Mouse (Mus musculus) brain, embryonic 14.5 days (tissue): Measurements from ENCODE around the gene Hibadh.

Source experiments
- CTCF ChIP-seq: fragments of 200-500 bp; IDR thresholded peaks from 2 replicates; pipeline ENCODE4 v1.5.1; 2012; ENCODE audit warnings: inconsistent platforms, mild to moderate bottlenecking, moderate library complexity, borderline replicate concordance; ENCODE audit not compliant: insufficient read depth, insufficient read length; ENCODE audit errors: extremely low read depth
- POLR2A ChIP-seq: fragments of 200-500 bp; IDR thresholded peaks from 2 replicates; pipeline ENCODE4 v1.6.1; 2012; ENCODE audit warnings: mild to moderate bottlenecking, inconsistent platforms, borderline replicate concordance; ENCODE audit not compliant: poor library complexity, insufficient read depth, insufficient read length, severe bottlenecking; ENCODE audit errors: extremely low read depth

DNA sequence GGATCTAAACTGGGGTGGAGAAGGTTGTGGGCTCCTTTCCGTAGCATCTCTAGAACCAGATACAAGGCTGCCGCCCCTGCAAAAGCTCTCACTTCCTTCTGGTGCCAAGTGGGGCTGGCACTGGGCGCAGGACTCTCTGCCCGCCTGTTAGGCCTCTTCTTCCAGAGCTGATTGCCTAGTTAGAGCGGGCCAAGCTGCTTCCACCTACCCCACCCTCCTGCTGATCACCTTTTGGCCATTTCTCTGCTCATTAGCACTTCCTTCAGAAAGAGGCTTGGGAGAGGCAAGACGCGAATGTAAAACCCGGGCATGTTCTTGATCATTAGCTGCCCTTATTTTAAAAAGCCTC, 108.1 kb downstream of the Hibadh start:
- TF ChIP-seq POLR2A (no peak), CTCF (no peak)
